Mouse (Mus musculus): ENCODE measurements around the gene Trim47.

- TF ChIP-seq CTCF (IDR thresholded peaks at IDR 0.05; ENCODE audit: insufficient read depth, low read depth, low read length) (no peak), POLR2A (IDR thresholded peaks at IDR 0.05; ENCODE audit: insufficient read depth, low read depth, low read length) (no peak)
Observed at GRCm38 (mm10) chr11:116074436-116074991, 52.5 kb downstream of the Trim47 start.

Data from olfactory bulb, adult 2 months (tissue).